Mouse (Mus musculus) bone marrow, adult 2 months (tissue): Measurements from ENCODE around the gene 4930544D05Rik. TPM values are rescaled to one million over a fixed set of nuclear protein-coding genes. Genes with fewer than 3 reads are reported as not detected.
A peak's percentile ranks its signal among the peaks of the same experiment; 100 is the strongest.

Experiments
- H3K27ac ChIP-seq: fragments of 200-500 bp; 2 replicates; pipeline ENCODE4 v1.5.1; 2012; ENCODE audit warnings: low read depth, mild to moderate bottlenecking, control low read depth, inconsistent platforms, low read length; ENCODE audit not compliant: control insufficient read depth, poor library complexity, insufficient read depth
- H3K4me1 ChIP-seq: fragments of 200-500 bp; 2 replicates; pipeline ENCODE4 v1.6.1; 2011; ENCODE audit warnings: low read length; ENCODE audit not compliant: control insufficient read depth, insufficient read depth
- H3K4me3 ChIP-seq: fragments of 200-500 bp; replicated peaks from 2 replicates; pipeline ENCODE3; 2011; ENCODE audit warnings: mild to moderate bottlenecking, low read depth, low read length, control low read depth; ENCODE audit not compliant: control insufficient read depth
- CTCF ChIP-seq: fragments of 200-500 bp; IDR thresholded peaks from 2 replicates; pipeline ENCODE4 v1.5.1; 2011; ENCODE audit warnings: low read length, control low read depth; ENCODE audit not compliant: control insufficient read depth, insufficient read depth
- POLR2A ChIP-seq: fragments of 200-500 bp; IDR thresholded peaks from 2 replicates; pipeline ENCODE4 v1.6.1; 2011; ENCODE audit warnings: low read depth, mild to moderate bottlenecking, control low read depth, low read length, borderline replicate concordance; ENCODE audit not compliant: control insufficient read depth
- WGBS: fragments of 180-500 bp; shearing (Covaris S2); methylation state at CpG from one replicate; pipeline ENCODE4 v1.1.7; 2018; 5-methylcytosine and 5-hydroxymethylcytosine counted together
- polyA plus RNA-seq: library from polyadenylated mRNA; stranded (reverse); fragments of >200 nt; gene quantifications from 2 replicates; pipeline ENCODE4 v1.2.4, GENCODE M21; 2011; ENCODE audit warnings: low replicate concordance; ENCODE audit not compliant: missing spikeins, insufficient read depth, insufficient read length

Gene 4930544D05Rik
- polyA plus RNA-seq, 1 experiment = not detected

- no peak overlapping the region for H3K27ac ChIP-seq
- H3K4me3 ChIP-seq = no peak overlapping the region
- peaks cover 5% of the 10 kb centered on the region for H3K4me1 ChIP-seq
- 43% methylated on average over 9 of the region's 9 CpGs for WGBS
- no peak for TF ChIP-seq CTCF
- no peak for TF ChIP-seq POLR2A
Measured at GRCm38 (mm10) chr11:70579710-70580357, 35.8 kb upstream of the 4930544D05Rik start.

DNA sequence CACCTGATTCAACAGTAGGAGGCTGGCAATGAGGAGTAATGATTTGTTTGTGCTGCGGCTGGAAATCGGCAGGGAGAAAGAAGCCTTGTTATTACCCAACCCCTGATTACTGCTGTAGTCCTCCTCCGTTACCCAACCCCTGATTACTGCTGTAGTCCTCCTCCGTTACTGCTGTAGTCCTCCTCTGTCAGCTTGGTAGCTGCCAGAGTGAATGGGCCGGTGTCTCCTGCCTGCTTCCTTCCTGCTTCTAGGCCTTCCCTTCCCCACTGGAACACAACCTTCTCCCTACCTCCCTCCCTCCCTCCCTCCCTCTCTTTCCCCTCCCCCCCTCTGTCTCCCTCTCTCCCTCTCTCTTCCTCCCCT is 35.3 kb upstream of the 4930544D05Rik start:
- Histone ChIP-seq H3K4me1 (peaks cover 5% of the 10 kb centered on the region), H3K27ac (0 out of 2 replicates have a peak overlapping the region, but pooled peaks have one; percentile 15), H3K4me3 (no peak overlapping the region)
- TF ChIP-seq CTCF = no peak
- no peak for TF ChIP-seq POLR2A
- WGBS = 25% methylated on average over 5 of the region's 5 CpGs

DNA sequence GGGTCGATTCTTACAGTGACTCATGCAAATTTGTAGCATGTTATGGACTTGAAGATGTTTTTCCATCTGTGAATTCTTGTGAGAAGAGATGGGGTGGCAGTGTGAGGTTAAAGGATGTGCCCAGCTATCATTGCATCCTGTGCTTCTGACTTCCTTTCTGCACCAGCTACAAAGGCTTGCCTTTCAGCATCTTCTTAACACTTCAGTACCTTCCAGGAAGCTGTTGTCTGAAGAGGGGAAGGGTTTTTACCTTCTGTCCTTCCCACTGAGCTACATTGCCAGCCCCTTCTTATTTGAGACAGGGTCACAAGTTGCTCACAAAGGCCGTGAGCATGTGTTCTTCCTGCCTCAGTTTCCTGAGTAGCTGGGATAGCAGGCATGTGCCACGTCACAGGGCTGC is 34.7 kb upstream of the 4930544D05Rik start:
- peak overlapping the region; percentile 31; the same call in 1 of the 2 replicates for H3K27ac ChIP-seq
- H3K4me1 ChIP-seq = peaks cover 5% of the 10 kb centered on the region
- no peak for TF ChIP-seq POLR2A
- no peak for TF ChIP-seq CTCF
- 37% methylated on average over 3 of the region's 3 CpGs for WGBS
- H3K4me3 ChIP-seq = no peak overlapping the region

- Histone ChIP-seq H3K4me1 (peaks cover 8% of the 10 kb centered on the region), H3K27ac (no peak overlapping the region), H3K4me3 (no peak overlapping the region)
- 26% methylated on average over 3 of the region's 3 CpGs for WGBS
- no peak for TF ChIP-seq POLR2A
- TF ChIP-seq CTCF = no peak
Measured at GRCm38 (mm10) chr11:70582196-70582595, 33.5 kb upstream of the 4930544D05Rik start.

- Histone ChIP-seq H3K27ac (no peak overlapping the region), H3K4me1 (peaks cover 12% of the 10 kb centered on the region)
- WGBS = 16% methylated on average over 6 of the region's 6 CpGs
Measured at GRCm38 (mm10) chr11:70583022-70583714, 32.5 kb upstream of the 4930544D05Rik start.

DNA sequence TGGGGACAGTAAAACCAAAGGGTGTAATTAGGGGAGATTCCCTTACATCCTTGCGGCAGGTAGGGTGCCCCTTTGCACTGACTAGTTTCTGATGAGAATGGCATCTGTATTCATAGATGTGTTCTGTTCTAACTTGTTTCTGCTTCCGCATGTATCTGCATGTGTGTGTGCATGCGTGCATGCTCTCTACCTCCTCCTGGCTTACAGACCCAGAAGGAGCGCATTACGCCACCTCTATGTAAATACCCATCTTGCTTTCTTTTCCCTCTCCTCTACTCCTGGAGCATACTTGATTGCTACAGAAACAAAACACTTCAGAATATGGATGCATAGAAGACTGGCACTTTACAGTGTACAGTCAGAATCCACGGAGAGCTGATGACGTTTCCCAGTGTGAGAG is 31.9 kb upstream of the 4930544D05Rik start:
- WGBS = 89% methylated on average over 7 of the region's 7 CpGs
- peaks cover 13% of the 10 kb centered on the region for H3K4me1 ChIP-seq
- no peak overlapping the region for H3K4me3 ChIP-seq
- H3K27ac ChIP-seq = no peak overlapping the region
- TF ChIP-seq CTCF (no peak), POLR2A (no peak)

More at GRCm38 (mm10) chr11:70583022-70583714, 32.5 kb upstream of the 4930544D05Rik start:
- H3K4me3 ChIP-seq = no peak overlapping the region
- no peak for TF ChIP-seq POLR2A
- TF ChIP-seq CTCF = no peak

DNA sequence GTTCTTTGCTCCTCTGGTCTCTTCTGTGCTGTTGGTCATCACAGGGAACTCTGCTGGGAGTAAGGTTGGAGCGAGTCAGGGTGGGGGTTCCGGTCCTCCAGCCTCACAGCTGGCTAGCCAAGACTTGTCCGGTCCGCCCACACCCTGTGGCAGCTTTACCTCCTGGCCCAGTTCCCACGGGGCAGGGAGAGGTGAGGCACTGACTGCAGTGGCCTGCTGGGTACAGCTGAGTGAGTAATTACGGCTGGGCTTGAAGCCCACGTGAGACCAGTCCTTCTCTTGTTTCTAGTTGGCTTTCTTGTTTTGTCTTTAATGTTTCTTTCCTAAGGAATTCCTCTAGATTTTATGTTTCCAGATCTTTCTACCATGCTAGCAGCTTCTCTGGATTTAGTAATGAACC is 30.2 kb upstream of the 4930544D05Rik start:
- no peak for TF ChIP-seq POLR2A
- TF ChIP-seq CTCF = no peak
- Histone ChIP-seq H3K4me1 (peaks cover 10% of the 10 kb centered on the region), H3K4me3 (no peak overlapping the region), H3K27ac (no peak overlapping the region)
- WGBS = 50% methylated on average over 7 of the region's 7 CpGs

GRCm38 (mm10) chr11:70586261-70586660 is 29.4 kb upstream of the 4930544D05Rik start:
- 57% methylated on average over 3 of the region's 3 CpGs for WGBS

More at GRCm38 (mm10) chr11:70586261-70586660, 29.4 kb upstream of the 4930544D05Rik start:
- TF ChIP-seq CTCF = no peak
- TF ChIP-seq POLR2A = no peak
- no peak overlapping the region for H3K27ac ChIP-seq
- no peak overlapping the region for H3K4me3 ChIP-seq
- peaks cover 10% of the 10 kb centered on the region for H3K4me1 ChIP-seq
